Mouse (Mus musculus) layer of hippocampus, postnatal 25 days (tissue): Measurements from ENCODE around the gene 3110009E18Rik. TPM values are rescaled to one million over a fixed set of nuclear protein-coding genes. Genes with fewer than 3 reads are reported as not detected.

Experiments
- DNase-seq, 2 experiments: peaks; one replicate each; pipeline ENCODE4 v3.0.0; 2022; ENCODE audit warnings: mixed read lengths in 2 of 2, low spot score in 1 of 2; ENCODE audit errors: extremely low spot score in 1 of 2
- total RNA-seq, 2 experiments: library from RNA; stranded (reverse); gene quantifications; 2 replicates each; pipeline ENCODE4 v1.2.3; 2021

Gene 3110009E18Rik
- total RNA-seq, 2 experiments from 2014 or later = 9.2 to 10.1 TPM

GRCm38 (mm10) chr1:120138923-120139540 is 18.0 kb downstream of the 3110009E18Rik start:
- DNase-seq = no peak

GRCm38 (mm10) chr1:120140144-120140693 is 19.2 kb downstream of the 3110009E18Rik start:
- no peak for DNase-seq

- no peak for DNase-seq
These were observed 21.6 kb downstream of the 3110009E18Rik start for GRCm38 (mm10) chr1:120142551-120142950.

DNA sequence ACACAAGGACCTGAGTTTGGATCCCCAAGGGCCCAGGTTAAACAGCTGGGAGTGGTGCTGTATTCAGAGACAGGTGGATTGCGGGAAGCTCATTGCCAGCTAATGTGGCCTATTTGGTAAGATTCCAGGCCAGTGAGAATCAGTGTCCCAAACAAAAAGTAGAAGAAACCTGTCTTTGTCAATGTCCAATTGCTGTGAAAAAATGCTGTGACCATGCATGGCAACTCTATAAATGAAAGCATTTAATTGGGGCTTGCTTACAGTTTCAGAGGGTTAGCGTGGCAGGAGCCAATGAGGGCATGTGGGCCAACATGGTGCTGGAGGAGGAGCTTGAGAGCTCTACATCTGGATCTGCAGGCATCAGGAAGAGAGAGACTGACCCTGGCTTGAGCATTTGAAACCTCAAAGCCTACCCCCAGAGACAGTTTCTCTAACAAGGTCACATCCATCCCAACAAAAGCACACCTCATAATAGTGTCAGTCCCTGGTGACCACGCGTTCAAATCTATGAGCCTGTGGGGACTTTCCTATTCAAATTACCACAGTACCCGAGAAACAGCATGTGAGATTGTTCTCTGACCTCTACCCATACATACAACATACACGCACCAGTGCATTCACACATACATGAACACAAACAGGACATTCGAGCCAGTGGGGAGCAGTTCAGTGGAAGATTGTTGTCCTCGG is 24.7 kb downstream of the 3110009E18Rik start:
- DNase-seq = no peak

GRCm38 (mm10) chr1:120146994-120147393 is 26.0 kb downstream of the 3110009E18Rik start:
- DNase-seq = no peak

GRCm38 (mm10) chr1:120154232-120154631 is 33.2 kb downstream of the 3110009E18Rik start:
- DNase-seq = peak in 1 of 2 experiments; percentile 55

DNA sequence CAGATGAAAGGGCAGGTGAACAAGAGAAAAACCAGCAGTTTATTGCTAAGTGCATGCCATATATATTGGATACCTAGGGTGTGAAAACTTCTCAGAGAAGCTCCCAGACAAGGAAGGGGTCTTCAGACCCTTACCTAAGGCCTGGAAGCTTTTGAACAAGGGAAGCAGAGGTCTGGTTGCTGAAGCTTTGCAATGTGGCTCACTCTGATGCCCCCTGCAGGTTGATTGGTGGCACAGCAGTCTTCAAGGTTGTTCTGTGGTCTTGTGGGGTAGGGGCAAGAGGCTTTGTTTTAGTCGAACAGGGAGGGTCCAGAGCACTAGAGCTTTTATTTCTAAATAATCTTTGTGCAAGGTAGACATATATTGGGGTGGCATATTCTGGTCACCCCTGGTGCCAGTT is 34.3 kb downstream of the 3110009E18Rik start:
- peak in 1 of 2 experiments; percentile 47 for DNase-seq

- no peak for DNase-seq
These were observed 37.6 kb downstream of the 3110009E18Rik start for GRCm38 (mm10) chr1:120158474-120159127.

DNA sequence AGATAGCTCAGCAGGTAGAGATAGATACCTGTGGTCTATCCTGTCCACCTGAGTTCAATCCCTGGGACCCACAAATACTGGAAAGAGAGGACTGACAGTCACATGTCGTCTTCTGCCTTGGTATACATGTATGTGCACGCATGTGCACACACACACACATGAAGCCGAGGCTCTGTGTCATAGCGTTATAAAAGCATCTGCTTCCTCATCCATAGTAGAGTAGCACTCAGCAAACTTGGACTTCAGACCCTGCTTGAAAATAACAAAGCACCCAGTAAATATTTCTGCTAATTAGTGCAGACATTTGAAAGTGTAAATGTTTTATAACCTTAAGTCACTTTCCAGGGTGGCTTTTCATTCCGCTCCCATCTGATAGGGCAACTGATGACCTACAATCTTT is 40.5 kb downstream of the 3110009E18Rik start:
- no peak for DNase-seq

DNA sequence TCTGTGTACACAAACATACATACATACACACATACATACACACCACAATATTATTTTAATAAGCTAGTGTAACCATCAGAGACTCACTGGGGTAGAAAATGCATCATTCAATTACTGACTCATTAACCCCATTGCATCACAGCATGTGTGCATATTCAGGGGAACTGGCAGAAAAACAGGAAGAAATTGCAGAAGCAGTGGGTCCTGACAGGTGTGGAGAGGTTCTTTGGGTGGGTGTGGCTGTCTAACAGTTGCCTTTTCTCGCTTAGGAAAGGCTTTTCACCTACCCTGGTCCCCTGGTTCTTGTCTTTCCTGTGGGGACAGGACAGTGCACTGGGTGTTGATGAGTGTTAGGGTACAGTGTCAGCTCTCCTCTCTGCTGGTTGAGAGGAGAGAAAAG is 41.6 kb downstream of the 3110009E18Rik start:
- DNase-seq = no peak

- no peak for DNase-seq
These were observed 47.0 kb downstream of the 3110009E18Rik start for GRCm38 (mm10) chr1:120168016-120168415.

DNA sequence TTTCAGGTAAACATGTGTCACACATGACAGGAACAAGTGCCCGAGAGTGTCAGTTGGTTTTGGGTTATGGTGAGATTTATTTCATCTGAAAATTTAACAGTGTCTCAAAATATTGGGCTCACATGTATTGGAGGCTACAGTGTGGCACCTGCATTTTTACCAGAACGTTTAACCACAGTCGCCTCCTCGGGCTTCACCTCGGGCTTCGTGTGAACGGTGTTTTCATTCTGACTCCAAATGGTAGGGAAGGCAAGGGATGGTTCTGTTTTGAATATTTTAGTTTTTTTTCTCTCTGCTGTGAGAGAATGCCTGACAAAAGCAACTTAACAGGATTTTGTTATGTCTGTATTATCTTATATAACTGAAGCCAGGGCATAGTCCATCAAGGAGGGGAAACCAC is 47.7 kb downstream of the 3110009E18Rik start:
- DNase-seq = no peak

- DNase-seq = no peak
These were observed 49.3 kb downstream of the 3110009E18Rik start for GRCm38 (mm10) chr1:120170307-120170706.

- DNase-seq = no peak
These were observed 51.0 kb downstream of the 3110009E18Rik start for GRCm38 (mm10) chr1:120171819-120172521.

GRCm38 (mm10) chr1:120174991-120175390 is 54.0 kb downstream of the 3110009E18Rik start:
- DNase-seq = no peak

GRCm38 (mm10) chr1:120176313-120176712 is 55.3 kb downstream of the 3110009E18Rik start:
- DNase-seq = no peak

GRCm38 (mm10) chr1:120177141-120177540 is 56.2 kb downstream of the 3110009E18Rik start:
- no peak for DNase-seq

DNA sequence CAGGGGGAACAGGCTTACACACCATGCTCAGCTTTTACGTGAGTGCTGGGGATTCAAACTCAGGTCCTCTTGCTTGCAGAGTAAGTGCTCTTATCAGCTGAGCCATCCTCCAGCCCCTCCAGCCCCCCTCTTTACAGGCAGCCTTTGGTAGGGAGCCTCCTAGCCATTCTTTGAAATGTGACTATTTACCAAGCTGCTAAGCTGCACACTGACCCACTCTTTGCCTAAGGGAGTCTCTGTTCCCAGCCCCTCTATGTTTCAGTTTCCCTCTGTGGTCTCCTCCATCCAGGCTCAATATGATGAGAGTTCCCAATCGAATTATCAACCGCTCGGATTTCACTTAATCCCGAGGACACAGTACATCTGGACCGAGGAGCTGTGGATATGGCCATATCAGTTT is 65.2 kb downstream of the 3110009E18Rik start:
- DNase-seq = no peak

- no peak for DNase-seq
These were observed 65.7 kb downstream of the 3110009E18Rik start for GRCm38 (mm10) chr1:120186655-120187054.

DNA sequence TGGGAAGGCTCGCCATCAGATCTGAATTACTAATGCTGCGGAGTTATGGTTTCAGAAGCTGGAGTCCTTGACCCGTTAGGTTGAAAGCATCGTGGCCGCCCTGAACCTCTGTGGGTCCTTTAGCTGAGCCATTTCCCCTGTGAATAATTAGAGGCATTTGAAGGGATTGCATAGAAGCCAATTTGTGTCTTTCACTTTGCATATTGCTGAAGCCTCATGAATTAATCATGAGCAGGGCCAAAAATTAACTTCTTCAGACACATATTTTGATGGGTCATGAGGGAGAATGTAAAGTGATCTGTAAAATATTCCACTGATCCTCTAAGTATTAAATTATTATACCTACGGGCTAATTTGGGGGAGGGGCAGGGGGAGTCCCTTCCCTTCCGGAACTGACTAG is 66.1 kb downstream of the 3110009E18Rik start:
- no peak for DNase-seq

- no peak for DNase-seq
These were observed 68.2 kb downstream of the 3110009E18Rik start for GRCm38 (mm10) chr1:120189206-120189605.
